Mouse (Mus musculus) brain, adult 2 months (tissue): ENCODE results near the gene Mmp11.

Source experiments
- DNase-seq: peaks from one replicate; pipeline ENCODE4 v3.0.0; 2011; ENCODE audit warnings: low read depth, low spot score

Gene Mmp11

DNA sequence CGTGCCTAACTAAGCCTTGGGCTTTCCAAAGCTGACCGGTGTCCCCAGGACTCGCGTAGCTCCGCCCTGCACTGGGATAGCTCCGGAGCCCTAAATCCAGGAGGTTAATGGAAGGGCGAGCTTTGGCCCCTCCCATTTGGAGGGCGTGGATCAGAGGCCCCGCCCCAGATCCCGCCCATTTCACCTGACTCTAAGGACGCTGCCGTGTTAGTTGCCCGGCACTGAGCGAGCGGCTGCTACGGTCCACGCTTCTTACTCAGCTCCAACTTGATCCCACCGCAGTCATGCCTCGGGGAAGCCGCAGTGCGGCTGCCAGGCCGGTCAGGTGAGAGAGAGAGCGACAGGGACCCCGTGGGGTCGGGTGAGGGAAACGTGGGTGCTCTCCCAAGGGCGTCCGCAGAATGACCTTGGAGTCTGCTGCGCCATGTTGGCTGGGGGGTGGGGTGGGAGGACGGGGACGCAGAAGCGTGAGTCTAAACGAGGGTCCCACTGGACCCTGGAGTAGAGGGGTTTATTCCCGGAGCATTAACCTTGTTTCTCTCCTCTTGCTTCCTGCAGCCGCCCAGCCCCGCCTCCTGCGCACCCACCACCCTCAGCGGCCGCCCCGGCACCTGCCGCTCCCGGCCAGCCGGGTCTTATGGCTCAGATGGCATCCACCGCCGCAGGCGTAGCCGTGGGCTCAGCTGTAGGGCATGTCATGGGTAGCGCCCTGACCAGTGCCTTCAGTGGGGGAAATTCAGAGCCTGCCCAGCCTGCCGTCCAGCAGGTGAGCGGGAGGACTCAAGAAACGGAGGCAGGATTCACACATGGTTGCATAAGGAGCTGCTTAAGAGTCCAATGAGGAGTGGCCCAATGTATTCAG lies at the start of gene Mmp11:
TSS of gene Mmp11 (minus strand) at position 817 of the 862 bp plus-strand sequence.
- DNase-seq, result peak; percentile 96

DNA sequence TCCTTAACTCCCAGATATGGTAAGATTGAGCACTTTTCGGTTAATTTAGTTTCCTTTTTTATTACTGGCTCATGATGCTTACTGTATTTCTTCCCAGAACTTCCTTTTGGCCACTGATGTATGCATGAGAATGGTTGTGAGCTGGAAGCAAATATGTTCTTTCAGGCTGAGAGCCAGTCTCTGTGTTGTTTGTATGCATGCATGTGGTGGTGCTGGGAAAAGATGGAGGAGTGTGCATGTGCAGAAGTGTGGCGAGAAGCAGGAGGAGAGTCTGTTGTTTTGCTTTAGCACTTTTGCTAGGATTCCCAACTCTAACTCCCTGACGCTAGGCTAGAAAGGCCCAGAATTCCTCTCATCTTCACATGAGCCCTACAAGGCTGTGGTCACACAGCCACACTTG lies 43.1 kb upstream of the Mmp11 start:
- DNase-seq, result peak; percentile 41

DNA sequence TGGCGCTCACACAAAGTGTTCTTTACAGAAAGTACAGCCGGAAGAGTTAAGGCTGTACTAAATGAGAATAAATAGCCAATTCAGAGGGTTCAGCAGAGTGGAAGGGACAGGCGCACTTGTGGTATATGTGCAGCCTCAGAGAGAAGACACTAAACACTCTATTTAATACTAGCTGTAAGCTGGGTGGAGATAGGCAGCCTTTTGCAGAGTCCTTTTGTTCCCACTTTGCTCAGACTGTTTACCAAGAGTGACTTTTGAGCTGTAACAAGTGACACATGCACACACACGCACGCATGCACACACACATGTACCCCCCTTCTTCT lies 42.5 kb upstream of the Mmp11 start:
- DNase-seq, result no peak

DNA sequence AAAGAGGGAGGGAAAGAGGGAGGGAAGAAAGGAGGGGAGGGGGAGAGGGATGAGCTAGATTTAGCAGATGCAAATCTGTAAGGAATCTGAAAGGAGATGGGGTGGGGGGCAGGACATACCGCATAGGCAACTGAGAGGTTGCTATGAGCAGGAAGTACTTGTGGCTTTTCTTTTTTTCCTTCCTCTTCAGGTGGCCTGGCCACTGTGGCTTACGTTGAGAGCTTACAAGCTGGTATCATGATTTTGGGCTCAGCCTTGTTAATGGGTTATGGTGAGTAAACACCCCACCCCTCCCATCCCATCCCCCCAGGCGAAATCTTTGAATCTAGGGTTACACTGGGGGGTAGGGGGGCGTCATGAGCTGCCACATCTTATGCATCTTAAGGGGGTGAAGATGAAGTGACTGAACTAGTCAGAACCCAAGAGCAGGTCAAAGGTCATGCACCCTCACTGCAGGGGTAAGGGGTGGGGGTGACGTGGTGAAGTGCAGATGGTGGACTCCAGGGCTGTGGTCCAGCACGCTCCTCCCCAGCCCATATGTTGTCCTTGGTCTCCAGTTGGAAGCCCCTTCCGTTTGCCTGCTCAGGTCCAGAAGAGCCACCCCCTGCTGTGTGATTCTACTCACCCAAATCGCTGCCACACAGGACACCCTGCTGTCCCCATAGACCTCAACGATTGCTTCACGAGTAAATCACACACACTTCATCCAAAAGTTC lies 42.0 kb upstream of the Mmp11 start:
- no peak for DNase-seq

DNA sequence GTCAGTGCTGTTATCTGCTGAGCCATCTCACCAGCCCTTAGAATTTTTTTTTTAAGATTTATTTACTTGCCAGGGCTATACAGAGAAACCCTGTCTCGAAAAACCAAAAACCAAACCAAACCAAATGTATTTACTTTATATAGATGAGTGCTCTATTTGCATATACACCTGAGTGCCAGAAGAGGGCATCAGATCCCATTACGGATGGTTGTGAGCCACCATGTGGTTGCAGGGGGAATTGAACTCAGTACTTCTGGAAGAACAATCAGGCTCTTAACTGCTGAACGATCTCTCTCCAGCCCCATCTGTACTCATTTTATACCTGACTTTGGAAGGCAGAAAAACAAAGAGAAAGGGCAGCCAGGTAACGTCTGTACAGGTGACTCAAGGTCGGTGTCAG lies 38.9 kb upstream of the Mmp11 start:
- peak; percentile 48 for DNase-seq

DNA sequence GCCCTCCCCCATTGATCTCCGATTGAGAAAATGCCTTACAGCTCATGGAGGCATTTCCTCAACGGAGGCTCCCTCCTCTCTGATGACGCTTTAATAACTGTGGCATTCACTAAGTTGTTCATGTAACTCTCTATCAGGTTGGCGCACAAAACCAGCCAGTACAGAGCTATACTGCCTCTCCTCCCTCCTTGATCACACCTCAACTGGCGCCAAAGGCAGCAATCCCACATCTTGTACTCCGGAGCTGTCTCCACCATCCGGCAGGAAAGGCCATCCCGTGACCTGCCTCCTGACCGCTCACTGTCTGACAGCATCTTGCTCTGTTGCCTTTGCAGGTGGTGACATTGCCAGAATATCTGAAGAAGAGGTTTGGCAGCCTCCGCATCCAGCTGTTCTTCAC lies 37.5 kb upstream of the Mmp11 start:
- DNase-seq, result no peak

DNA sequence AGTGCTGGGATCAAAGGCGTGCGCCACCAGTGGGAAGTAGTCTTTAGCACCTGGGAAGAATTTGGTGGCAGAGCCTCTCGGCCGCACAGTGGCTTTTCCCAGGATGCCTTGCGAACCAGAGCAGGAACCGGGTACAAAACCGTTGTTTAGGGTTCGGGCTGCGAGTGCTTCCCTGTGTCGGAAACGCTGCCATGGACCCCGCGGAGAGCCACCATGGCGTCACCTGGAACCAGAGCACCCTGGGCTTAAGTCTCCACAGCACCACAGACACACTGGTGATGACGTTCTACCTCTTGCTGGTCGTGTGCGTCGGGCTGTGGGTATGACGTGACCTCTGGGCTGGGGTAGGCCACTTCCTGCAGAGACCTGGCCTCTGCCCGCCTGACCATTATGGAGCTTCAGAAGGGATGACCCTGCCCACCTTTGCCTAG lies 18.1 kb upstream of the Mmp11 start, which contains the start of gene Gm5134:
TSS of gene Gm5134 (plus strand) at position 134 of the 431 bp plus-strand sequence.
- DNase-seq, result no peak

DNA sequence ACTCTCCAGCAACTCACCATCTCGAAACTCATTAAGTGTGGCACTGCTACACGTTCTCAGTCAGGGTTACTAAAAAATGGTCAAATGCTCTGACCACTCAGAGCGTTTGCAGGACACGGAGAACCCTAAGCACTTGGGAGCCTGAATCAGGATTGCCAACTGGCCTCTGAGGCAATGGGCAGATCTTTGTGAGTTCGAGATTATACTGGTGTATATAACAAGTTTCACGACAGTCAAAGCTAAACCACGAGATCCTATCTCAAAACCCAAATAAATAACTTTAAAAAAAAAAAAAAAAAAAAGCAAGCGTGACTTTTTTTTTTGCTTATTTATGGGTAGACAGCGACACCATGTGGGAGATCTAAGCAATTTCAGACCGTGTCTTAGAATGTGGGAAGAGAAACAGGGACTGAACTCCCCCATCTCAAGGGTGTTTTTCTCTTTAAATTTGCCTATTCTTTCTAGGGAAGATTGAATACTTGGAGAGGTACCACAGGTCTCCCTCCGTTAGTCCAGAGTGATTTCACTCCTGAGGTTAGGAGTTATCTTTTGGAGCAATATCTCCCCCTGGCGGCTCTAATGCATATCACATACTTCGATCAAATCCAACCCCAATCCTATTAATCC lies 15.2 kb upstream of the Mmp11 start:
- DNase-seq, result peak; percentile 67

DNA sequence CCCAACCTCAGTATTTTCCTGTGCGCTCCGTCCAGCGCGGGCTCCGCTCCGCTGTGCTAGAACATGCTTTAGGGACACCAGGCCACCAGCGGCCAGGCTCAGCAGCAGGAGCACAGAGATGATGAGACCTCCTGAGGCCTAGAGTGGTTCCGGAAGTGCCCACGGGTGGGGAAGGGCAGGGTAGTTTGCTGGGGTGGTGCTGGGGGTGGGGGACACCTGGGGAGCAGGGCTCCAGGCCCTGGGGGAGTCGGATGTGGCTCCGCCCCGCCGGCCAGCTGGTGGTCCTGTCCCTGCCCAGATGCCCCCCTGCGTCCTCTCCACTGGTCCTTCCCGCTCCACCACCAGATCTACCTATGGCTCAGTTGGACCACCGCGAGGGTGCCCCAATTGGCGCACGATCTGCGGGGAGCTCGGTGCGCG lies 14.5 kb upstream of the Mmp11 start:
- peak; percentile 46 for DNase-seq

DNA sequence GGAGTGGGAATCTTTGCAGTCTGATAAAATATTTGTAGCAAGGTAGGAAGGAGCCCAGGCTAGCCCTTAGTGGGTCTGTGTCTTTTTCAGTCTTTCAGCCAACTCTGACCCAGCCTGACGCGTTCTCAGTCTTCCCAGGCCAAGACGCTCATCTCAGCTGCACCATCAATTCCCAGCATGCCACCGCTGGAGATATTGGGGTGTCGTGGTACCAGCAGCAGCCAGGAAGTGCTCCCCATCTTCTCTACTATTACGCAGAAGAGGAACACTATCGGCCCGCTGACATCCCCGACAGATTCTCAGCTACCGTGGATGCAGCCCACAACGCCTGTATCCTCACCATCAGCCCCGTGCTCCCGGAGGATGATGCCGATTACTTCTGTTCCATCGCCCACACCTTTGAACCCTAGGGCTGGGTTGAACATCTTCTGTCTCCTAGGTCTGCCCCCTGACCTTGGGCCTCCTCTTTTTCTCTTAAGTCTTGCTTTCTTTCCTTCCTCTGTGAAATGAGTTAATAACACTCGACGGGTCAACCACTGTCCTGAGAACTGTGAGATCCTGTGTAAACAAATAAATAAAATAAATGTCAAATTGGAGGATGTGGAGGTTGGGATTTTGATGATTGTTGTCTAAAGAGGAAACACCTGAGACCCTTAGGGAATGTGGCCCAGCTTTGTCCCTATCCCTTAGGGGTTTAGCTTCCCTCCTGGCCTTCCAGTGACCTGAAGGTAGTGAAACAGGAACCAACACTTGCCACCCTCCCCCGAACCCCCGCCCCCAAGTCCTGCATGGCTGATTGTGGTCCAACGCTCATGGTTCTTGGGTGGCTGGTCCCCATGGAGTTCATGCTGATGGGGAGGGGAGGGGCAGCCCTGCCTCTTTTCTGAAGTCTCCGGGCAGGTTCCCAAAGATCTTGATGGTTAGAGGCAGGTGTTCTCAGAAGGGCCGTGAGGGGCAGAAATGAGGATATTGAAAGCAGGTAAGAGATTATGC lies 13.1 kb upstream of the Mmp11 start:
- no peak for DNase-seq

DNA sequence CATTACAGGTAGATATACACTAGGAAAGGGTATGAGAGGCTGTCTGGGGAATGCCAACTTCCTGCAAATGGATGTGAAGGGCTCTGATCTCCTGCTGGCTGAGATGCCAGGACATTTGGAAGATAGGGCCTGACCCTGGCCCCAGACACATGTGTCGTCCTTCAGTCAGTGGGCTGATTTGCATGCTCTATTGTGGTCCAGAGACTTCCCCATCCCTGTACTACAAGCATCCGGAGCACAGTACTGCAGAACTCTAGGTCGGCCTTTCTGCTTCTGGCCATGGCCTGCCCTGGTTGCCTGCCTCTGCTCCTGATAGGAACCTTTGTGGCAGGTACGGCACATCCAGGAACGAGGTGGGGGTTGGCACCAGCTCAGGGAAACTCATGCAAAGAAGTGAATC lies 11.8 kb upstream of the Mmp11 start:
- DNase-seq, result no peak

DNA sequence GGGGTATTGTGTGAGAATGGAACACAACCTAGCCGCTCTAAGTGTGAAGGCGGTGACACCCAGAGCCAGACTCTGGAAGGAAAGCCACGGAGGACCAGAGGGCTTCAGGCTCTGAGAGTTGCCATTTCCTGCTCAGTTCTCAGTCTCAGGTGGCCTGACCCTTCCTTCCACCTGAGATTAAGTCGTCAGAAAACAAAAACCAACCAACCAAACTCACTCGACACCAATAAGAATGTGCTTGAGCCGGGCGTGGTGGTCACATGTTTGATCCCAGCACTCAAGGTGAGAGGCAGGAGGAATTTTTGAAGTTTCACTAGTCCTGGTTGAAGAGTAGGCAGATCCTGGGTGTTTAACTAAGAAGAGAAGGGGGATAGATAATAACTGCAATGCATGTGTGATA lies 9.6 kb upstream of the Mmp11 start:
- DNase-seq, result no peak

DNA sequence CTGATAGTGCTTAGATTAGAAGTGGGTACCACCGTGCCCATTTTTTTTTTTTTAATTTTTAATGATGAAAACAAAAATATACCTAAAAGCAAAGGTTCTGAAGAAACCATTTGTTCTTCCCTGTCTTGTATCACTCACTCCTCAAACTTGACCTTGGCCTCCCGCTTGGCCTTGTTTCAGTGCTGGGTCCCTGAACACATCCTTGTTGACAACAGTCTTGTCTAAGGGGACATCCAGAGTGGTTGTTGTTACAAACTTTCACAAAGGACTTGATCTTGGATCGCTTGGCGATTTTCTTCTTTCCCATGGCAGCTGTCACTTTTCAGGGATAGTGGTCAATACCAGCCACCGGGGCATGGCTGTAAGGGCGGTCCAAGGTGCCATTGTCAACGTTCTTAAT lies 8.9 kb upstream of the Mmp11 start:
- DNase-seq, result no peak

DNA sequence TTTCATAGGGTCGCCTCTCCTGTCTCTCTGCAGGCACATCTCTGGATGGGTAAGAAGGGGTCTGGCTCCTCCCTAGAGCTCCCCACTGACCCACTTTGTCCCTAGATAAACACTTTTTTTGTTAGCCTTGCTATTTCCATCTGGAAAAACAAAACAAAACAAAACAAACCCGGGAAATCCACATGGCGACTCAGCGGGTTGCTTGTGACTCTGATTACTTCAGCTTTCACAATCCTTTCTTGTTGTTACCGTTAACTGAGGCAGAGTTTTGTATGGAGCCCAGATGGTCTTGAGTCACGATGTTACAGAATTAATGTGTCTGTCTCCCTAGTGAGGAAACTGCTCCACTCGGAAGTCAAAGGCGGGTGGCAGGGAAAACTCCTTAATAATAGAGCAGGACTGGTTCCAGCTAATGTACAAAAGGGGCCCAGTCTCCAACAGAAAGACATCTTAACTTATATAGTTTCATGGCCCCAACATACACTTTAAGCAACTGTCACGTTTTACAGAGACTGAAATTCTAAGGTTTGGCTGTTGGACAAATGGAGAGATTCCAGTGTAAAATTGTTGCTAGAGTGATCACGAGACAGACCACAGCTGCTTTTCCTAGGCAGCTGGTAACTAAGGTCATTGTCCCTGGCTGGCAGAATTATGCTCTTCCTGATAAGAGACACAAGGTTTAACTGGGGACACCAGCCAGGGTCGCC lies 7.9 kb upstream of the Mmp11 start:
- DNase-seq, result peak; percentile 78

DNA sequence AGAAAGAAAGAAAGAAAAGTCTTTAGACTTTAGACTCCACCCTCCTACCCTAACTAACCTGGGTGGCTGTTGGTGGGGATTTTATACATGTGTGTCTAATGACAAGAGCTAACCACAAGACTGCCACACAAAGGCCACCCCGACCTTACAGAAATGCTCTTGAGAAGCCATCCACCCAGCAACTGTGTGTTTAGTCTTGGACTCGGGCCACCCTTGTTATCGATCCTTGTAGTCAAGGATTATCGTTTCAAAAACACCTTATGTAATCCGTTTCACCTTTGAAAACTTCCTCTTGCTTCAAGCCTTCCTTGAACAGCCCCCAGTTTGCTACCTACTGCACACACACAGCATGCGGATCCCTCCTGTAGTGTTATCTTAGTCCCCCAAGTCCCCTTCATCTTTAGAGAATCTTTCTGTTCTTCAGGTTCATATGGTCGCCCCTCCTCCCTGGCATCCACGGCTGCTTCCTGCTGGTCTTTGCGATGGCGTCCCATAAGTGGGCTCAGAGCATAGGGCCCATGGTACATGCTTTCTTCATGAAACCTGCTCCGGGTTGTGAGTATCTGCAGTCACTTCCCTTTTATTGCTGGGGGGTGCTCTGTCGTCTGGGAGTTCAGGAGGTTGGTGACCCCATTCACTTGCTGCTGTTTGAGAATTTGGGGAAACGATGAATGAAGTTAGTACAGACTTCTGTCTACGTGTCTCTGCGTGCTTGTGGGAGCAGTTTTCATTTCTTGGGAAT lies 6.6 kb upstream of the Mmp11 start, which contains the start of gene Vpreb3:
TSS of gene Vpreb3 (plus strand) at position 322 of the 742 bp plus-strand sequence.
- no peak for DNase-seq

DNA sequence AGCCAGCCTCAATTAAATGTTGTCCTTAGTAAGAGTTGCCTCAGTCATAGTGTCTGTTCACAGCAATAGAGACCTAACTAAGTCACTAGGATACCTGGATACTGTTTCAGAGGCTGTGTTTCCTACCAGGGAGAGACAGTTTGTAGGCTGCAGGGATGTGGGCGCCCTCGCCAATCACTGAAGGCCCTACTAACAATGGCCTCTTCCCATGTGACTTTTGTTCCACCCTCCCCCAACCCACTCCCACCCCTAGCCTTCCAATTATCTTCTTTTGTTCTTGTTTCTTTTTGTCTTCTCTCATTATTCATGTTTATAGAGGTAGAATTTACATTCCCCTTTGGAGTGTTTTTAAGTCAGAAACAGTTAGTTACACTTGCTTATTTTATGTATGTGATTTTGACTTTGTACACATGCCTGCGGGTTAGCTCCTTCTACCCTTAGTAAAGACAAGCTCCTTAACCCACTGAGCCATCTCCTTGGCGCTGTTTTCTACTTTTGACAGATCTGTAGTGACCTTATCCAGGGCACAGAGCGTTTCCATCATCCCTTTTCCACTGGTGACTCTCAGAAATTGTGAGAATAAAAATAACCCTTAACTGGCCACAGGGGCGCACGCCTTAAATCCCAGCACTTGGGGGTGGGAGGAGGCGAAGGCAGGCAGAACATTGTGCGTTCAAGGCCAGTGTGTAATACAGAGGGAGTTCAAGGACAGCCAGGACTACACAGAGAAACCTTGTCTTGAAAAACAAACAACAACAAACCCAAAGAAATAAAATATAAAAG lies 4.9 kb upstream of the Mmp11 start:
- no peak for DNase-seq

DNA sequence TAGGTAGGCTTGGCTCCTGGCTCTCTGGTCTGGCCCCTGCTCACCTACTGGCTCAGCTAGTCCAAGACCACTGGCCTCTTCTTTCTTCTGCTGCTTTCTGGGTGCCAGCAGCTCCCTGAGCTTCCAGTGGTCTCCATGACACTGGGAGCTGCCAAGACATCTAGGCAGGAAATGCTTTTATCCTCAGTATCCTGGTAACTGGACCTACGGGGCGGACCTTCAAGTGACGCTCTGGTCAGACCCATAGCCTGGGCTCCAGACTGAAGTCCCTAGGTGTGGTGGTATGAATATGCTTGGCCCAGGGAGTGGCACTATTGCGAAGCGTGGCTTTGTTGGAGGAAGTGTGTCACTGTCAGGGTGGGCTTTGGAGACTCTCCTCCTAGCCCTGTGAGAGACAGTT lies 4.2 kb upstream of the Mmp11 start, which contains the start of gene Gm867:
TSS of gene Gm867 (minus strand) at position 153 of the 400 bp plus-strand sequence.
- no peak for DNase-seq

DNA sequence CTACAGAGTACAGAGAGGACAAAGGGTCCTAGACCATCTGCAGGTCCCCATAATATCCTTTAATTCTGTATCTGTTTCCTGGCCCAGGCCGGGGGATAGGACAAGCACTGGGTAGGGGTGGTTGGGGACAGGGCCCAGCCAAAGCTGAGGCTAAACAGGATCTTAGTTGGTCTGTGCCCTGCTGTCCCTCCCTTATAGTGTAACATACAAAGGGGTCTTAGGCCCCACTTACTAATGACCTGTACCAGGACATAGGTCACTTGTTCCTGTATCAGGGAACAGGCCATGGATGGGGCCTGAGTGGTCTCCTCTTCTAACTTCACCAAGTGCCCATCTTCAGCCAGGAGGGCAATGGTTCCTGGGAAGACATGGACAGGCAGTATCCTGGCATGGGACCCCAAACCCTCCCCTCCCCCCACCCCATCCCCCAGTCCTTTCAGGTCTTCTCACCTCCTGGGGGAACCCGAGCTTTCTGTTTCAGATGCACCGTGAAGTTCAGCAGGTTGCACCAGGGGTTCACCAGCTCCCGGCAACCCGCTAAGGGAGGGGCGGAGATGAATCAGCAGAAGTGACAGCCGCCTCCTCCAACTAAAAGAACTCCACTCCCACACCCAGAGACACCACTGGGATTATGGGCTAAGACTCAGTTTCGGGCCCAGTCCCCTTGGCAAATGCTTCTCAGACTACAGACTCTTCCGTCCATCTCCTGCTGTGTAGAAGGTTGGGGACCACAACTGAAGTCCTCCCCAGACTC lies 3.4 kb upstream of the Mmp11 start:
- peak; percentile 76 for DNase-seq
